Mouse (Mus musculus): Measurements from ENCODE around the gene Phc1. TPM values are rescaled to one million over a fixed set of nuclear protein-coding genes. Genes with fewer than 3 reads are reported as not detected.
"Not testable (repeated sequence)": the region's sequence is repeated elsewhere in the genome, so short reads cannot be mapped to it uniquely, and the experiment has no call there.

Phc1 gene
- not detected in 2 replicates for polyA plus RNA-seq (2012; ENCODE audit: insufficient read depth, insufficient read length, low replicate concordance, missing spikeins)

GRCm38 (mm10) chr6:122340349-122341000 lies at the start of gene Phc1:
TSS of gene Phc1 (minus strand) at chr6:122340561.
- under 1% methylated on average over 17 of the region's 17 CpGs for WGBS
- peak within 1 kb of the TSS; percentile 92 for H3K4me3 ChIP-seq (ENCODE audit: insufficient read depth, low read depth, low read length)
- H3K4me1 ChIP-seq (ENCODE audit: control insufficient read depth, insufficient read depth, low read length): no peaks in the 10 kb centered on the region
- TF ChIP-seq POLR2A (IDR thresholded peaks at IDR 0.05; ENCODE audit: insufficient read depth, low read depth, low read length): 0 out of 2 replicates have a peak, but pooled peaks have one; percentile 11
- no peak for TF ChIP-seq CTCF (IDR thresholded peaks at IDR 0.05; ENCODE audit: insufficient read depth, low read depth, low read length)
- H3K27ac ChIP-seq (ENCODE audit: insufficient read depth, low read depth, low read length): peak within 1 kb of the TSS; percentile 90

- not testable (repeated sequence) for H3K4me1 ChIP-seq (ENCODE audit: control insufficient read depth, insufficient read depth, low read length); H3K4me3 ChIP-seq (ENCODE audit: insufficient read depth, low read depth, low read length); H3K27ac ChIP-seq (ENCODE audit: insufficient read depth, low read depth, low read length)
- 65% methylated on average over 3 of the region's 3 CpGs for WGBS
Measured at GRCm38 (mm10) chr6:122389986-122390385, 49.6 kb upstream of the Phc1 start.

DNA sequence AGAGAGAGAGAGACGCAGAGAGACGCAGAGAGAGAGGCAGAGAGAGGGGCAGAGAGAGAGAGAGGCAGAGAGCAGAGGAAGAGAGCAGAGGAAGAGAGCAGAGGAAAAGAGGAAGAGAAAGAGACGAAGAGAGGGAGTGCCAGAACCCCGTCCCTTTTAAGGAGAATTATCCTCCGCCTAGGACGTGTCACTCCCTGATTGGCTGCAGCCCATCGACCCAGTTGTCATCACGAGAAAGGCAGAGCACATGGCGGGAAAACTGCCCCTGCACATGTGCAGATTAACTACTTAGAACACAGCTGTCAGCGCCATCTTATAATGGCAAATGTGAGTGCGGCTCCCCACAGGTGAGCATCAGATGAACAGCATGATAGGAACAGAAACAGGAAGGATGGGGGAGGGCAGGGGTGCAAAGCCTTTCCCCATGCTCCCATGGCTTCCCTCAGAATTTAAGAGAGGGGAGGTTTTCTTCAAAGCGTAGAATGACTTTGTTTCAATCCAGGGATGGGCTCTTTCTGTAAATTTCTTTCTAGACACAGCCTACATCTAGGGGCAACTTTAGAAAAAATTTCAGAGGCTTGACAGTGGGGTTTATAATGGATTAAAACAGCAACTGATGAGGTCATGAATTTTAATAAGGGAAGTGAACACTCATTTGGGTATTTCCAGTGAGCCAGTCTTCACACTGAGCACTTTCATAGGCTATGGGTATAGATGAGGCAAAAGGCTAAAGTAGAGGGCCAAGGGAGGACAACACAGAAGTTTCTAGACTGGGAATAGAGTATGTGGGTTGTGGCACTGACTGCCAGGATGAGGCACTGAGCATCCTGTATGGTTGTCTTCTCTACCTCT lies 47.0 kb upstream of the Phc1 start:
- not testable (repeated sequence) for H3K27ac ChIP-seq (ENCODE audit: insufficient read depth, low read depth, low read length); H3K4me1 ChIP-seq (ENCODE audit: control insufficient read depth, insufficient read depth, low read length); H3K4me3 ChIP-seq (ENCODE audit: insufficient read depth, low read depth, low read length)
- whole genome bisulfite sequencing: 87% methylated on average over 12 of the region's 12 CpGs

GRCm38 (mm10) chr6:122385724-122386123 lies 45.4 kb upstream of the Phc1 start:
- Histone ChIP-seq H3K4me3 (ENCODE audit: insufficient read depth, low read depth, low read length) (no peak overlapping the region), H3K4me1 (ENCODE audit: control insufficient read depth, insufficient read depth, low read length) (no peaks in the 10 kb centered on the region), H3K27ac (ENCODE audit: insufficient read depth, low read depth, low read length) (no peak overlapping the region)
- WGBS: 74% methylated on average over 5 of the region's 5 CpGs
- TF ChIP-seq POLR2A (IDR thresholded peaks at IDR 0.05; ENCODE audit: insufficient read depth, low read depth, low read length): no peak
- TF ChIP-seq CTCF (IDR thresholded peaks at IDR 0.05; ENCODE audit: insufficient read depth, low read depth, low read length): no peak

GRCm38 (mm10) chr6:122384886-122385285 lies 44.5 kb upstream of the Phc1 start:
- TF ChIP-seq POLR2A (IDR thresholded peaks at IDR 0.05; ENCODE audit: insufficient read depth, low read depth, low read length) (no peak), CTCF (IDR thresholded peaks at IDR 0.05; ENCODE audit: insufficient read depth, low read depth, low read length) (no peak)
- no peak overlapping the region for H3K4me3 ChIP-seq (ENCODE audit: insufficient read depth, low read depth, low read length)
- H3K4me1 ChIP-seq (ENCODE audit: control insufficient read depth, insufficient read depth, low read length): no peaks in the 10 kb centered on the region
- no peak overlapping the region for H3K27ac ChIP-seq (ENCODE audit: insufficient read depth, low read depth, low read length)
- WGBS: 89% methylated on average over 13 of the region's 13 CpGs

- Histone ChIP-seq H3K4me3 (ENCODE audit: insufficient read depth, low read depth, low read length) (no peak overlapping the region), H3K27ac (ENCODE audit: insufficient read depth, low read depth, low read length) (no peak overlapping the region), H3K4me1 (ENCODE audit: control insufficient read depth, insufficient read depth, low read length) (no peaks in the 10 kb centered on the region)
- TF ChIP-seq POLR2A (IDR thresholded peaks at IDR 0.05; ENCODE audit: insufficient read depth, low read depth, low read length) (no peak), CTCF (IDR thresholded peaks at IDR 0.05; ENCODE audit: insufficient read depth, low read depth, low read length) (no peak)
- WGBS: 83% methylated on average over 5 of the region's 5 CpGs
Measured at GRCm38 (mm10) chr6:122383211-122383610, 42.9 kb upstream of the Phc1 start.

GRCm38 (mm10) chr6:122382046-122382445 lies 41.7 kb upstream of the Phc1 start:
- Histone ChIP-seq H3K4me3 (ENCODE audit: insufficient read depth, low read depth, low read length) (no peak overlapping the region), H3K27ac (ENCODE audit: insufficient read depth, low read depth, low read length) (no peak overlapping the region), H3K4me1 (ENCODE audit: control insufficient read depth, insufficient read depth, low read length) (no peaks in the 10 kb centered on the region)
- WGBS: 82% methylated on average over 8 of the region's 8 CpGs
- TF ChIP-seq POLR2A (IDR thresholded peaks at IDR 0.05; ENCODE audit: insufficient read depth, low read depth, low read length) (no peak), CTCF (IDR thresholded peaks at IDR 0.05; ENCODE audit: insufficient read depth, low read depth, low read length) (no peak)

DNA sequence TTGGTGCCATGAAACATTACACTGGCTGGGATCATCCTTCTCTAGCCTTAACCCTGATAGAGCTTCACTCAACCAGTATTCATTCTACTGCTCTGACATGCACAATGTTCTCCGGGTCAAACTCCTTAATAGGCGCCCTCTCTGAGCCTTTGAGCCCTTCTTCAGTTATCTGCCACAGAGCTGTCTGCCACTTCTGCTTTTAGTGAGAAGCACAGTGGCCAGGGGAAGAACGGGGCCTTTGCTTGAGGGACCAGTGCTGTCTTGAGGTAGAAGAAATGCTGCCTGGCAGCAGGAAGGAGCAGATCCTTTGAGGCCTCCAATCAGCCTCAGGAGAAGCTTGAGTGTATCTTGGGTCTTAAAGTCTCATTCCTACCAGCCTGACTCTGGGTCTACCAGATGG lies 27.9 kb upstream of the Phc1 start:
- H3K27ac ChIP-seq (ENCODE audit: insufficient read depth, low read depth, low read length): no peak overlapping the region
- no peak overlapping the region for H3K4me3 ChIP-seq (ENCODE audit: insufficient read depth, low read depth, low read length)
- WGBS: 90% methylated on average over 3 of the region's 3 CpGs
- no peak for TF ChIP-seq POLR2A (IDR thresholded peaks at IDR 0.05; ENCODE audit: insufficient read depth, low read depth, low read length)
- no peak for TF ChIP-seq CTCF (IDR thresholded peaks at IDR 0.05; ENCODE audit: insufficient read depth, low read depth, low read length)
- no peaks in the 10 kb centered on the region for H3K4me1 ChIP-seq (ENCODE audit: control insufficient read depth, insufficient read depth, low read length)

GRCm38 (mm10) chr6:122366976-122367375 lies 26.6 kb upstream of the Phc1 start:
- TF ChIP-seq CTCF (IDR thresholded peaks at IDR 0.05; ENCODE audit: insufficient read depth, low read depth, low read length): no peak
- TF ChIP-seq POLR2A (IDR thresholded peaks at IDR 0.05; ENCODE audit: insufficient read depth, low read depth, low read length): no peak
- 67% methylated on average over 3 of the region's 3 CpGs for WGBS
- no peak overlapping the region for H3K27ac ChIP-seq (ENCODE audit: insufficient read depth, low read depth, low read length)

More at GRCm38 (mm10) chr6:122366976-122367375, 26.6 kb upstream of the Phc1 start:
- Histone ChIP-seq H3K4me1 (ENCODE audit: control insufficient read depth, insufficient read depth, low read length) (no peaks in the 10 kb centered on the region), H3K4me3 (ENCODE audit: insufficient read depth, low read depth, low read length) (no peak overlapping the region)

All from olfactory bulb, adult 2 months (tissue).